10 mouse cellular contexts compared by ENCODE assay signal in genomic region chr10:126853286-126853685, GRCm38 (mm10). TPM values are rescaled to one million over a fixed set of nuclear protein-coding genes. Genes with fewer than 3 reads are reported as not detected.
A peak's percentile ranks its signal among the peaks of the same experiment; 100 is the strongest.
DNase-seq lines count a peak whose midpoint lies in the region; ATAC-seq and TF ChIP-seq lines count a peak whose summit lies in the region.
"Had no signal": no experiment of that assay in that cellular context is flagged by ENCODE, and none has a peak within 500 bp of the region (broad histone marks: within the 10 kb centered on the region; RNA-seq: fewer than 3 reads in every experiment).

No protein-coding gene starts in this region.

- no peak for ATAC-seq in heart, embryonic 11.5 days (replicated peaks; ENCODE audit: insufficient number of reproducible peaks, low FRiP score, low TSS enrichment)
- ATAC-seq in cerebellum, adult (ENCODE audit: insufficient number of reproducible peaks, low FRiP score, low TSS enrichment), result no peak

- no peak overlapping the region for H3K4me2 ChIP-seq in heart, embryonic 11.5 days
- H3K4me2 ChIP-seq: limb, embryonic 12.5 days had no signal

- no peak overlapping the region for H3K4me3 ChIP-seq in heart, adult 2 months
- no peak overlapping the region for H3K4me3 ChIP-seq in heart, embryonic 11.5 days (ENCODE audit: low read depth, low read length)
- H3K4me3 ChIP-seq in embryonic facial prominence, embryonic 10.5 days, result no peak overlapping the region
- H3K4me3 ChIP-seq: limb, embryonic 12.5 days had no signal

- no peak for DNase-seq in heart, adult 2 months
- DNase-seq in right cerebral cortex, adult 2 months (ENCODE audit: low spot score in 2 of 2), result peak; percentile 36 to 74
- no peak for DNase-seq in right cerebral cortex, postnatal 4 days
- DNase-seq in embryonic facial prominence, embryonic 10.5 days (ENCODE audit: low spot score), result peak; percentile 39
- peak; percentile 51 for DNase-seq in testis, postnatal 10 days (ENCODE audit: low spot score)
- no peak for DNase-seq in cerebellum, adult 9-10 months
- DNase-seq: heart, adult 18-20 months had no signal

- intact Hi-C loops in heart, adult 2 months (cut with DNase I), result no loop called here

- H3K27me3 ChIP-seq in heart, adult 2 months (ENCODE audit: control insufficient read depth, insufficient read depth, low read length), result no peaks in the 10 kb centered on the region
- H3K27me3 ChIP-seq in heart, embryonic 11.5 days (ENCODE audit: control insufficient read depth, insufficient read depth, low read length), result no peaks in the 10 kb centered on the region
- H3K27me3 ChIP-seq in embryonic facial prominence, embryonic 10.5 days (replicated peaks; ENCODE audit: low read depth, poor library complexity, severe bottlenecking), result no peaks in the 10 kb centered on the region
- H3K27me3 ChIP-seq: limb, embryonic 12.5 days had no signal

- no peak for TF ChIP-seq POLR2A in heart, adult 2 months (IDR thresholded peaks at IDR 0.05; ENCODE audit: insufficient read depth, low read depth, low read length)

- H3K27ac ChIP-seq in heart, adult 2 months, result no peak overlapping the region
- H3K27ac ChIP-seq in heart, embryonic 11.5 days (ENCODE audit: low read depth, low read length), result no peak overlapping the region
- no peak overlapping the region for H3K27ac ChIP-seq in embryonic facial prominence, embryonic 10.5 days (replicated peaks)
- H3K27ac ChIP-seq: limb, embryonic 12.5 days had no signal

- H3K4me1 ChIP-seq in heart, adult 2 months (ENCODE audit: control insufficient read depth, insufficient read depth, low read length), result no peaks in the 10 kb centered on the region
- H3K4me1 ChIP-seq in heart, embryonic 11.5 days (ENCODE audit: control insufficient read depth, insufficient read depth, low read length), result no peaks in the 10 kb centered on the region
- H3K4me1 ChIP-seq in embryonic facial prominence, embryonic 10.5 days, result no peaks in the 10 kb centered on the region
- H3K4me1 ChIP-seq: limb, embryonic 12.5 days had no signal

- WGBS in heart, adult 2 months, result 81% methylated on average over 10 of the region's 10 CpGs
- 73% methylated on average over 10 of the region's 10 CpGs for WGBS in heart, embryonic 11.5 days (ENCODE audit: insufficient replicate concordance)
- WGBS in embryonic facial prominence, embryonic 10.5 days, result 81% methylated on average over 10 of the region's 10 CpGs

- H3K9ac ChIP-seq in heart, adult 2 months (ENCODE audit: low read depth, low read length), result no peak overlapping the region
- no peak overlapping the region for H3K9ac ChIP-seq in heart, embryonic 11.5 days (ENCODE audit: low read depth, low read length)
- H3K9ac ChIP-seq: limb, embryonic 12.5 days had no signal

- TF ChIP-seq CTCF in heart, adult 2 months (IDR thresholded peaks at IDR 0.05), result peak; percentile 56

- TF ChIP-seq EP300 in heart, adult 2 months (IDR thresholded peaks at IDR 0.05; ENCODE audit: insufficient read depth, low read depth, low read length), result no peak

- H3K9me3 ChIP-seq in heart, embryonic 11.5 days (replicated peaks; ENCODE audit: control insufficient read depth, low read length), result 0 out of 2 replicates have a peak, but pooled peaks cover 2% of the 10 kb centered on the region
- H3K9me3 ChIP-seq in embryonic facial prominence, embryonic 10.5 days, result no peaks in the 10 kb centered on the region

- no peaks in the 10 kb centered on the region for H3K79me2 ChIP-seq in heart, adult 2 months (replicated peaks; ENCODE audit: control insufficient read depth, insufficient read depth, low read length)

- H3K36me3 ChIP-seq in heart, adult 2 months (ENCODE audit: control insufficient read depth, insufficient read depth, low read length), result no peaks in the 10 kb centered on the region
- no peaks in the 10 kb centered on the region for H3K36me3 ChIP-seq in heart, embryonic 11.5 days (ENCODE audit: control insufficient read depth, insufficient read depth, low read length)
- no peaks in the 10 kb centered on the region for H3K36me3 ChIP-seq in embryonic facial prominence, embryonic 10.5 days (replicated peaks)
- H3K36me3 ChIP-seq: limb, embryonic 12.5 days had no signal

RNA-seq across cellular contexts. Expression of gene Atp23, which starts 47.9 kb away (rescaled TPM):
- 1 to 10 TPM; 4.9 to 5.5 TPM for total RNA-seq in heart, adult 2 months (2021)
- 5.3 and 5.5 TPM in 2 replicates for polyA plus RNA-seq in heart, adult 2 months (2012; rRNA removed)
- polyA plus RNA-seq in heart, embryonic 11.5 days (2014; fragmentation: Nextera tagmentation; extraction: Ambion mirVana), result 9.4 and 11.7 TPM in 2 replicates
- 20.0 and 22.6 TPM in 2 replicates for polyA plus RNA-seq in embryonic facial prominence, embryonic 10.5 days (2016; fragmentation: Nextera tagmentation; extraction: Ambion mirVana)

Comparison
In these comparisons a context has a peak if more than half of its experiments do, and no peak if none do; other contexts are left out.
1. DNase-seq: peak in right cerebral cortex, adult 2 months (2 of 2), embryonic facial prominence, embryonic 10.5 days (single experiment) and testis, postnatal 10 days (single experiment); none in heart, adult 2 months (0 of 2), right cerebral cortex, postnatal 4 days (single experiment) and cerebellum, adult 9-10 months (single experiment).